Mouse (Mus musculus) adrenal gland, postnatal 36 days (tissue): Measurements from ENCODE around the gene Il6ra. TPM values are rescaled to one million over a fixed set of nuclear protein-coding genes. Genes with fewer than 3 reads are reported as not detected.

Experiments
- DNase-seq, 2 experiments: peaks; one replicate each; pipeline ENCODE4 v3.0.0; 2021; ENCODE audit warnings: mixed read lengths in 1 of 2
- total RNA-seq, 2 experiments: library from RNA; stranded (reverse); gene quantifications; 2 replicates each; pipeline ENCODE4 v1.2.3; 2021

The Il6ra gene
- total RNA-seq, 2 experiments from 2014 or later, result 7.4 to 12.9 TPM

DNA sequence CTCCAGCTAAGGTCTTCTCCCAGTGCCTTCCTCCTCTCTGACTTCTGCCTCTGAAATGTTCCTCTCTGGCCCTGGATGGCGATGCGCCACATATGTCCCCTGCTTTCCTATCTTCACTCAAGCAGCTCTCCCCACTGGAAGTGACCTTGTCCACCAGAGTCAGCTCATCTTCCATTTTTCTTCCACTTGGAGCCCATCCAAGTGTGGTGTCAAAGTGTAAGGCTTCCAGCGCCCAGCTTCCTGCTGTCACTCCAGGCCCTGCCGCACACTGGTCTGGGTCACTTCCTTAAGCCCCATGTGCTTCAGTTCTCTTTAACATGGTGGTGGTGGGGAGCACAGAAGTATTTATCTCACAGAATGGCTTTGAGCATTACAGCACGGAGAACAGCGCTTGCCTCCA, 65.4 kb downstream of the Il6ra start:
- DNase-seq, result peak; percentile 76 to 83

- no peak for DNase-seq
Measured at GRCm38 (mm10) chr3:89847126-89847525, 65.9 kb downstream of the Il6ra start.

DNA sequence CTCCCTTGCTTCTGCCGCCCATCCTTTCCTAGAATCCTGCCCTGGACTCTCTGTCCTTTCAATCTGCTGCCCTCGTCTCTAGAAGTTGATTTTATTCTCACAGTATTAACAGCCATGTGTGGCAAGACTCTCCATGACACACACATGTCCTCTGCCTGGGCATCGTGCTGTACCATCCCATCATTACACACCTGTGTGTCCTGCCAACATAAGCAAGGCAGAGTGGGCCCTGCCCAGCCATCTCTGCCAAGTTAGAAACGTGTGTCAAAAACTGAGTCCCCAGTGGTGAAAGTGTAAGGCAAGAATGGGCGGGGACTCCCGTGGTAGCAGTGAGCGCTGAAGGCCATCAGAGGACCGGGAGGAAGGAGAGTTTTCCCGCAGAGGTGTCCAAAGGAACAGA, 67.2 kb downstream of the Il6ra start:
- DNase-seq, result no peak

DNA sequence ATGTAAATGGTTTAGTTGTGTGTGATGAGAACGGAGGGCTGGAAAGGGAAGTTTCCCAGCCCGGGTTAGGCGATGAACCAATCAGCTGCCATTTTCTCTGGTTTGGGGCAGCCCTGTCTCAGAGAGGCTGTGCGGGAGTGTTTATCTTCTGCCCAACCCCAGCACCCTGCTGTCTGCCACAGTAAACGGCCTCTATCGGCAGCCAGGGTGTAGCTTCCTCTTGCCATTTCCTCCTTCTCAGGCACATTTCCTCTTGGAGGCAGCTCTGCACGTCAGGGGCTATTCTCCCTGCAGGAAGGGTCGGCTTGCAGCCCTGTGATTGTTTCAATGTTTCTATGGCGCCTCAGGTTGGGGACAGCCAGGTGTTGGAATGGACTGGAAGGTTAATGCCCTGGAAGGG, 69.8 kb downstream of the Il6ra start:
- peak; percentile 42 to 52 for DNase-seq

GRCm38 (mm10) chr3:89842258-89842657, 70.7 kb downstream of the Il6ra start:
- peak; percentile 34 for DNase-seq

GRCm38 (mm10) chr3:89835362-89835761, 77.6 kb downstream of the Il6ra start:
- peak; percentile 51 to 61 for DNase-seq

GRCm38 (mm10) chr3:89830815-89831591, 82.0 kb downstream of the Il6ra start, which contains the start of gene She:
She (plus strand) TSS chr3:89831370.
- DNase-seq, result peak; percentile 41 to 64

DNA sequence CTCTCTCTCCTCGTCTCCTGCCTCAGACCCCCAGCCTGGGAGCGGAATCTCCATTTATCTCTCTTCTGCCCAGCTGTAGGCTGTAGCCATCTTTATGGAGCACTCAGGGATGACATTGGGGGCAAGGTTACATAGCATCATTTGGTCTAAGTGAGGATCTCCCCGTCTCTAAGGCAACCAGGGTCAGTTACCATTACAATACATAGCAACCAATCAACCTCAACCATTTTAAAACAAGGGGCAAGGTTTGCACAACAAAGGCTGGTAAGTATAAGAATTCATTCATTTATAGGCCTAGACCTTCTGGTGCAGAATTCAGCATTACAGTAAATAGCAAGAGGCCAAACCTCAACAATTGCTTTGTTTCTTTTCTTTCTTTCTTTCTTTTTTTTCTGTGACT, 86.7 kb downstream of the Il6ra start:
- no peak for DNase-seq

DNA sequence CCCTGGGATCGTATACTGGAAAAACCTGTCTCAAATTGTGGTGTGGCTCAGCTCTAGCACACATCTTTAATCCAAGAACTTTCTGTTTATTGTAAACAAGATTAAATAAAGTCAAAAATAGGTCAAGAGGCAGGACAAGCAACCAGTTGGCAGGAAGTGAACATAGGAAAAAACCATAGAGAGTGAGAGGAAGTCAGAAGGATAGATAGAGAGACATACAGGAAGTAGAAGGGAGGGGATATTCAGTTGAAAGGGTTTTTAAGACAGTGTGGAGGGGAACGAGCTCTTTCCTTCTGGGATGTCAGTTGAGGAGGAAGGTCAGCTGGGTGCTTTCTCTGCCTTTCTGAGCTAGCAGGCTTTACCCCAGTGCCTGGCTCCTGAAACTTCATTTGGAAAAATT, 89.4 kb downstream of the Il6ra start:
- no peak for DNase-seq

GRCm38 (mm10) chr3:89821548-89822480, 91.2 kb downstream of the Il6ra start:
- DNase-seq, result no peak

GRCm38 (mm10) chr3:89821096-89821513, 91.9 kb downstream of the Il6ra start:
- no peak for DNase-seq

GRCm38 (mm10) chr3:89820311-89821095, 92.5 kb downstream of the Il6ra start:
- peak in 1 of 2 experiments; percentile 27 for DNase-seq

- no peak for DNase-seq
Measured at GRCm38 (mm10) chr3:89819897-89820296, 93.1 kb downstream of the Il6ra start.

DNA sequence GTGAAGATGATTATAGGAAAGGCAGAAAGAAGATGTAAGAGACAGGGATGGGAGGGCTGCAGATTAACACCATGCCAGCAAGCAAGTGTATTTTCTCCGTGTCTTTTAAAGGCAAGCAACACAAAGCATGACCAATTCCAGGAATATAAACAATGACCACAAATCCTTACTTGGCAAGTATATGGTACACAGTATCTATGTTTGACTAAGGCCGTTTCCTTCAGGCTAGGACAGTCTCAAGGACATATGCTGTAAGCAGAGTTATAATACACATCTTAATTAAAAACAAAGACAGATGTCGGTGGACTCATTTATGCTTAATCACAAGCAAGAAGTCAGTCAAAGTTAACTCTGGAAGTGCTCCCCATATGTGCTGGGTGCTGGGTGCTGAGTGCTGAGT, 94.4 kb downstream of the Il6ra start:
- no peak for DNase-seq

DNA sequence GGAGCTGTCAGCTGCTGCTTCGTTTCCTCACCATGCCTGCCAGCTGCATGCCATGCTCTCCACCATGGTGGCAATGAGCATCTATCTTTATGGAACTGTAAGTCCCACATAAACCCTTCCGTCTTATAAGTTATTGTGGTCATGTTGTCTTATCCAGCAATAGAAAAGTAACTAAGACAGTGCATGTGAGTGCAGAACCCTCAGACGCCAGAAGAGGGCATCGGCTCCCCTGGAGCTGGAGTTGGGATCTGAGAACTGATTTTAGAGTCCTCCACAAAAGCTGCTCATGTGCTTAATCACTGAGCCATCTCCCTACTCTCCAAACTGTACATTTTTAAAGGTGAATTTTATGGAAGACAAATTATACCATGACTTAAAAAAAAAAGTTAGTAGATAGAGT, 95.9 kb downstream of the Il6ra start:
- DNase-seq, result peak; percentile 67 to 71

Other genes with a start within 250 kb of the Il6ra start
- gene Adar, start 198.2 kb downstream of the Il6ra start, total RNA-seq, result 10 to 100 TPM; 34.2 to 36.7 TPM
- gene Chrnb2, start 148.6 kb downstream of the Il6ra start, total RNA-seq, result 1 to 10 TPM; 3.3 to 3.4 TPM
- 10 to 100 TPM; 63.9 to 64.4 TPM for gene Ube2q1, start 139.6 kb downstream of the Il6ra start, total RNA-seq
- gene She, start 81.8 kb downstream of the Il6ra start, total RNA-seq, result 1 to 10 TPM; 7.8 to 8.5 TPM
- 10 to 100 TPM; 31.3 to 49.4 TPM for gene Atp8b2, start 50.3 kb upstream of the Il6ra start, total RNA-seq
- 100 to 1,000 TPM; 159 to 161 TPM for gene Hax1, start 85.6 kb upstream of the Il6ra start, total RNA-seq
- gene 4933434E20Rik, start 138.4 kb upstream of the Il6ra start, total RNA-seq, result 10 to 100 TPM; 81.6 to 85.9 TPM
- gene Ubap2l, start 139.4 kb upstream of the Il6ra start, total RNA-seq, result 100 to 1,000 TPM; 146 to 159 TPM
- gene Tpm3, start 159.5 kb upstream of the Il6ra start, total RNA-seq, result 100 to 1,000 TPM; 183 to 215 TPM
- under 1 TPM; 0.66 TPM for gene Nup210l, start 190.9 kb upstream of the Il6ra start, total RNA-seq